Mouse (Mus musculus) cerebellum, adult 18-20 months (tissue): Measurements from ENCODE around the gene Acbd4.

Experiments
- DNase-seq, 2 experiments: peaks; one replicate each; pipeline ENCODE4 v3.0.0; 2021

Acbd4 gene

DNA sequence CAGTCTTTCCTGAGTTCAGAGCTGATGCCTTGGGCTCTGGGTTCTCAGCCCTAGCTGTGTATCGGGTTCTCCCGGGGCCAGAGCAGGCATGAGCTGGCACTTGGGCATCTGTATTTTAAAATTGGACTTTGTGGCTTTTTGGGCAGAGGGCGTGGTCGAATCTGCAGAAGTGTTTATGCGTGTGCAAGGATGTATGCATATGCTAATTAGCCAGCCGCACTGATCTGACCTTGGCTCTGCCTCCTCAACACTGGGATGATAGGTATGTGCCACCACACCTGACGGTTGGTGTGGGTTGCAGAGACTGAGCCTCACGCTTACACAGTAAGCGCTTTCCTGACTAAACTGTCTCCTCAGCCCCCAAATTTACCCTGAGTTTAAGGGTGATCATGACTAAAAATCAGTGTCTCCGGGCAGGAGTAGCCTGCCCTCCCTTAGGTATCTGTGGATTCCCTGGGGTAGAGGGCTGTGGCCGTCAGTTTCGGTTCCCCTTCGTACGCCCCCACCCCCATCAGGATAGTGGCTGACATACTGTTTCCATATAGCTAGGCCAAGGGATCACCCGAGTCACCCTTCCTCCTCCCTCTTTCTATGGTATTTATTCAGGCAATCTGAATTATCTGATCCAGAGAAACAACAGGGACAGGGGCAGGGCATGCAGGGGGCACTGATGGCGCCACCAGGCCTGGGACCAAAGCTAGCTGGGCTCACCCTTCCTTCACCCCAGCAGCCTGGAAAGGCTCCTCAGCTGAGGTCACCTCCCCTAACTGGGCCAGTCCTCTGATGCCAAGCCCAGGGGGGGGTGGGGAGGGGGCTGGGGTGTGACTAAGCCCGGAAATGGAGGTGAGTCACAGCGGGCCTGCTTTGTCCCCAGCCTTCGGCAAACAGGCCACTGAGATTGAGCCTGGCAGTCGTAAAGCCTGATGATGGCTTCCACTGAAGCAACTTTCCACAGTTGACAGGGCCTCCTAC is 7.3 kb upstream of the Acbd4 start:
- no peak for DNase-seq

DNA sequence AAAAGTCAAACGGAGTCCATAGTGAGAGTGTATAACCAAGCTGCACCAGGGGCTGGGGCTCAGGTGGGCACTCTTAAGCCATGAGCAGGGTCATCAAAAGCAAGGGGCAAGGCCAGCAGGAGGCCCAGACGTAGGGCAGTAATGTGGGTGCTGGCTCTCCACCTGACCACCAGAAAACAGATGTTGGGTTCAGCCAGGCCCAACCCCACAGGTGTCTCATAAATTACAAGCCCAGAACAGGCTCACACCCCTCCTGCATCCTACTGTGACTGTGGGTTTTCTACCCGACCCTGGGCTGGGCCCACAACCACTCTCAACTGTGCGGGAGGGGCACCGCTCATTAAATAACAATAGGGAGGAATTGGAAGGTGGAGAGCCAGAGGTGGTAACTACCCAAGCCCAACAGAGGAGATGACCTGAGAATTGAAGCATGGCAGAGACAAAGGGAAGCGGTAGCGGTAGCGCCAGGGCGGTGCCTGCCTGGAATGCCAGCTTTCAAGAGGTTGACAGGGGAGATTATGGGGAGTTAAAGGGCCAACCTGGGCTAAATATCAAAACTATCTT is 6.3 kb upstream of the Acbd4 start:
- no peak for DNase-seq

DNA sequence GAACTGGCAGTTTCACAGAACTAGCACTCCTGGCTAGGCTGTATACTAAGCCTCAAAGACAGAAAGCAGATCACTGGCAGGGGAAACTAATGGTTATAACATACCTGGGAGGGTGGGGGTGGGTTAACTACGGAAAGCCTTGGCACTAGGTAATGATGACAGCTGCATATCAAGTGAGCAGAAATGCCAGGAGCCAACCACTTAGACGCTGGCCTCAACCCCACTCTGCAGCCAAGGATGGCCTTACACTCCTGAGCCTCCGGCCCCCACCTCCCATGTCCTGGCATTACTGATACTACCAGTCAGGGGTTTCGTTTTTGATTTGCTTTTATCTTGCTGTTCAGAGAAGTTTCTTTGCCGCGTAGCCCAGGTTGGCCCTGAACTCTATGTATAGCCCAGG is 5.7 kb upstream of the Acbd4 start:
- no peak for DNase-seq

DNA sequence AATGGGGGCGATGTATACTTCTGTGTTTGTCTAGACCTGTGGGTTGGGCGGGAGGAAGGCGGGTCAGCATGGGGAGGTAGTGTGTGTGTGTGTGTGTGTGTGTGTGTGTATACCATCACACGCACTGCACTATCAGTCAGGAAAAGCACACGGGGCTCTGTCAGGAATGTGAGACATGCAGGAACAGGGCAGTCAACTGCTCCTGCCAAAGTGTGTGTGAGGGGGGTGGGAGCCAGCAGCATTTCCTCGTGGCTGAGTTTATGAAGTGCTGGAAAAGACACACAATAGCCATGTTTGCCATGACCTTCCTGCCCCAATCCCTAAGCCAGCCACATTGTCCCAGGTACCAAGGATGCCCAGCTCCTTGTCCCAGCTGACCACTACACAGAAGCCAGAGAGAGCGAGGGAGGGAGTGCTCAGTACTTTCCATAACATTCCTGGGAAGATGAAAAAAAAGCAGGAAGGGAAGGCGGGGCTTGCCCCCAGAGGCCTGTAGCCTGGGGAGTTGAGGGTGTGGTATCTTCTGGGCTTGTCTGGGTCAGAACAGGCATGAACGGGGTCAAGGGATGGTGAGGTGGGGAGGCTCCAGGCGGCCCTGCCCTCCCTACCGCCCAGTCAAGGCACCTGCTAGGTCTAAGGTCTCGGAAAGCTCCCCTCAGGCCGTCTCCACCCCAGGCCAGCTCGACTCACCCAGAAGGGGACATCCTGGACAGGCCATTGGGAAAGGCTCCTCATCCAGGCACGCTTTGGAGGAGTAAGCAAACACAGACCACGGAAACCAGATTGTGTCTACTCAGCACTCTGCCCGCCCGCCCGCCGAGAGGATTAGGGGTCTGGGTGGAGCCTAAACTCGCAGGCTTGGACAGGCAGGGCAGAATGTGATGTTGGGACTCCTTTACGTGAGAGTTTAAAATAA is 4.2 kb upstream of the Acbd4 start:
- DNase-seq: peak in 1 of 2 experiments; percentile 7

DNA sequence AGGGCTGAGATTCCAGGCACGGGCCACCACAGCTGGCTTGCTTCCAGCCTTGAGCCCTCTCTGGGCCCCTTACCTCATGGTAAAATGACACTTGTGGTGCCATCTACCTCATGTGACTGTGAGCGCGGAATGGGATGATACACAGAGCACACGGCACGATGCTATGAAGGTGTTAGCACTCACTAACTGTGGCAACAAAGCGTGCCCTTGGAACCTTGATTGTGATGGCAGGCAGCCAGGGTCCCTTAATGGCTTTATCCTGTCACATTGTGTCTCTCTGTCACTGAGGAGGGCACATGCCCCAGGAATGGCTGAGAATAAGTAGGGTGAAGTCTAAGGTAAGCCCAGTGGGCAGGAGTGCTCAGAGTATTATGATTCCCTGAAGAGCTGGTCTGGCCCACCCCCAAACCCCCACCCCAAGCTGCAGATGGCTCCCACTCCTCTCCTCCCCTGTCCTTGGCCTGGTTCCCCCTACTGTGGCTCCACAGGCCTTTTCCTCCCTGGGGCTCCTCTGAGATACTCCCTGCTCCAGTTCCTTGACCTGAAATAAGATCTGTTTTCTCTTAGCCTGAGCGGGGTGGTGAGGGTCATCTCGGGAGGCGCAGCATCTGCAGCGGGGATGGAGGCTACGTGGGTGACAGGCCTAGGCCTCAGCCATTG is 2.8 kb upstream of the Acbd4 start:
- peak in 1 of 2 experiments; percentile 41 for DNase-seq

DNA sequence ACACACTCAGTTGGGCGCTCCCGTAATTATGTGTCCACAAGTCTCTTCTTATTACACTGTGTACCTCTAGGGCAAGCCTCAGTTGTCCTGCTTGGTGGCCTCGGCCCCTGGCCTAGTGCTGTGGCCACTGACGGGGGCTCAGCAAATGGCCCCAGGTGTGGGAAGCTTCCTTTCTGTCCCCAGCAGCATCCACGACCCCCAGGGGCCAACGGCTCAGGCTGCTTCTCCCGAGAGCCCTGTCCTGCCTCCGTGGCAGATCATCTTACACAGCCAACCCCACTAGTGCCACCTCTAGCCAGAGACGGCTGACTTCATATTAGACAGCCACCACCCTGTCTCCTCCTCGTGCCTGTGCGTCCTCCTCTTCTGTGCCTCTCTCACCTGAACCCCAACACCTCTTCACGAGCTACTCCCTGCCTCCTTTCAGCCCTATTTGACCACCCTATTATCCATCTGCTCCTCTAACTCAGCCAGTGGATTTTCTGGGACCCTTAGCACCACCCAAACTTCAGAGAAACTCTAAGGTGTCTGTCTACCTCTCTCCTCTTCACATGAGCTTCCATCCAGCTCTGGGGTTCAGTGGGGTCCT is 2.0 kb upstream of the Acbd4 start:
- no peak for DNase-seq

DNA sequence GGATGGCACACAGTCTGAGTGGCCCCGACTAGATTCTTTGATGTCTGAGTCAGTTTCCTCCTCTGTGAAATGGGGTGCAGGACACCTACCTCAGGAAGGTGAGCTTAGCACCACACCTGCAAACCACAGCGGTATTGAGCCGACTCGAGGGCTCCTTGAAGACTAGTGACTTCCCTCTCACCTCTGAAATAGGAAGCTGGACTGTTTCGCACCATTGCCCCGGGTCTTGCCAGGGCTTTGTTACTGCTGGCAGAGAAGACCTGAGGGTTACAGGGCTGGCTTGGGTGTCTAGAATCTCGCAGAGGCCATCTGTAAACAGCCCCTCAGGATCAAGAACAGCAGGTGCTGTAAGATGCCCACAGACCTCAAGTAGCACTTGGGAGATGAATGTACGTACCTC is 1.1 kb upstream of the Acbd4 start:
- no peak for DNase-seq

DNA sequence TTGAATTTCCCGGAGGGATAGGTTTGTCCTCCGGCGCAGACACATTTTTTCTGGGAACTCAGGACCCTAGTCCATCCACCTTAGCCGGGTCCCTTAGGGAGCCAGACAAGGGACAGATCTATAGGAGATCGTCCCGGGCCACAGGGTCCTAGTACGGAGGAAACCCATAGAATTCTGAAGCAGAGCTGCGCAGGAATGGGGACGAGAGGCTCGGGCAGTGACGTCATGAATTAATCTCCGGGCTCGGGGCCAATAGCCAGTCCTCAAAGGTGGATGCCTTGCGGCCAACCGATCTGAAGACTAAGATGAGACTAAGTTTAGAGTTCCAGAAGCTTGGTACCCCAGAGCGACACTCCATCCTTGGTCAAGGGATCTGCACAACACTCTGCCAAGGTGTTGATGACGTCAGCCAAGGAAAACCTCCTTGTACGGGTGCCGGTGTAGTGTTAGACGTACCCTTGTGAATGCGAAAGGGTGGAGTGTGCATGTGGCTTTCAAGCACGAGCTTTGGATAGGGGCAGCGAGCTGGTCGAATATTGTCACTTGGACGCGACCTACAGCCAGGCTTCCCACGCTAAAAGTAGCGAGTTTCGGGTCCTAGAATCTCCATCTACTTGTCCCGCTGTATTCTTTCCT is 502 bp downstream of the Acbd4 start:
- peak; percentile 80 to 85 for DNase-seq

DNA sequence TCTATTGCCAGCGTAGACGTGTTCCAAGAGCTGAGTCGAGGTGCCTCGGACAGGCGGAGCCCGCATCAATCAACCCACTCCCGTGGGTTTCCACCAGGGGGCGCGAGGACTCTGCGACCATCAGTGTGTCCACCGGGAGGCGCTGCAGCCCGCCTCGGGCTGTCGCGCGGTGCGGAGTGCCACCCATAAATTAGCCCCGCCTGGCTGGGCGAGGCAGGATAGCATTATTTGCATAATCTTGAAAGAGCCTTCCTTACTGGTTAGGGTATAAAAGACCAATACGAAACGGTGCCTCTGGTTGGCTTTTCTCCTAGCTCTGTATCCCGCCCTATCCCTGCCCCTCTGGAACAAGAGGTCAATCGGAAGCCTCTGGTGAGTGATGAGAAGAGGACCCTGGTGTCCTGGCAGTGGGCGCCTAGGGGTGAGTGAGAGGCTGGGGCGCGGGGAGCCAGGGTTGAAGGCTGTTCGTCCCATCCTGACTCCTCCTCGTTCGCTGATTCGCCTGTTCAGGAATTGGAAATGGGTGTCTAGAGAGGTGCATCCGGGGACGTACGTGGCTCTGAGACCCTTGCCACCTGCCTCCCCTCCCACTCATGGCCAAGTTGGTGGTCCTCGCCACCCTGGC is 1.4 kb downstream of the Acbd4 start:
- DNase-seq: peak; percentile 95 to 99

DNA sequence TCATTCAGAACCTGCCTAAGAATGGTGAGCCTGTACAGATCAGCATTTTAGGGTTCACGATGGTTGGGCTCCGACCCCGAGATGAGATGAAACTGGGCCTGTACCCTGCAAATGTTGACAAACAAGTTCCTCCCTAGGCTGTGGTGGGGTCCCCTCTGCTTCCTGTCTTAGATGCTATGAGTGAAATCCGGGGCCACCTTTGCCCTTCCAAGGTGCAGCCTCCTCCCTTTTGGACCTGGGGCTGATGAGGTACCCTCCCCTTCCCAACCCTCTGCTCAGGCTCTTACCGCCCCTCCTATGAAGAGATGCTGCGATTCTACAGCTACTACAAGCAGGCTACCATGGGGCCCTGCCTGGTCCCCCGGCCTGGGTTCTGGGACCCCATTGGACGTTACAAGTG is 2.1 kb downstream of the Acbd4 start:
- peak; percentile 13 to 36 for DNase-seq

DNA sequence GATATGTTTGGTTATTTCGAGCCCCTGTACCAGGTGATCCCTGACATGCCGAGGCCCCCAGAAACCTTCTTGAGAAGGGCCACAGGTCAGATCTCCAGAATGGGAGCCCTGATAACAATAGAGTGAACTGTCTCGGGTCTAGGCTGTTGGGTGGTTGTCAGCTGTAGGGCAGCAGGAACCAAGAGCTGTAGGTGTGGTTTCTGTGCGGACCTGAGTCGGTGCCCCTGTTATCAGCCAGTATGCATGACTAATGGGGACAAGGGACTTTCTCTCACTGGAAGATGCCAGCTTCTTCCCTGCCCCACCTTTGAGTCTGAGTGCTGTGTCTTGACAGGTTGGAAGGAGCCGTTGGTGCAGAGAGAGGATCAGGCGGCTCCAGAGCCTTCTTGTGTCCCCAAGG is 3.0 kb downstream of the Acbd4 start:
- DNase-seq: no peak

DNA sequence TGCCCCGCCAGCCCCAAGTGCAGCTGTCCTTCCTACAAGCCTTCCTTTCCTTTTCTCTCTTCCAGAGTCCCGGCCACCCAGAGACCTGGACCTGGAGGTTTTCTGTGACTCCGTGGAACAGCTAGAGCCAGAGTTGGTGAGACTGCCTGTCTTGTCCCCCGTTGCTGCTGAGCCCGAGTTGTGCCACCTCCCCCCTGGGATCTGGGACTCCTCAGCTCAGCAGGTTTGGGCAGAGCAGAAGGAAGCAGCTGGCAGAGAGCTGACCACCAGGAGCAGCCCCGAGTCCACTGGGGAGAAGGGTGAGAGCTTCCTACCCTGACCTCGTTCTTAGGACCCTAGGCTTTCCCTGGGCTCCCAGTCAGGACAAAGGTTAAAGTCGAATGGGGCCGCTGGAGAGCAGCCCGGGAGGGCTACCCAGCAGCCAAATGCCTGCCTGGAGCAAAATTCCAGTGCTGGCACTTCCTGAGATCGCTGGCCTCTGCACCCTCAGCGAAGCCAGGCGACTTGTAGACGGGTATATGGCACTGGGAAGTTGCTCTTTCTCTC is 3.8 kb downstream of the Acbd4 start:
- no peak for DNase-seq

DNA sequence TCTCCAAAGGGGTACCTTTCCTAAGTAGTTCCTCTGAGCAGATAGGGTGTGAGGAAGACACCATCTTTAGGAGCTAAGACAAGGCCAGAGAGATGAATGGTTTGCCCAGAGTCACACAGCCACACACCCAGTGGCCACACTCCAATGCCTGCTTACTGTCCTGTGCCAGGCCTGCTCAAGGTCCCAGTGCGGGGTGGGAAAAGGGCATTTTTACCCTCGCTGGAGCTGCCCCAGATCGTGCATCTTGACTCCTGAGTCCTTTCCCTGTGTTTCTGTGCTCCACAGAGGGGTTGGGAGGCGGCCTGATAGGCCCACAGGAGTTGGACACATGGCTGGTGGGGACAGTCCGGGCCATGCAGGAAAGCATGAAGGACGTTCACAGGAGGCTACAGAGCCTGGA is 4.3 kb downstream of the Acbd4 start:
- DNase-seq: no peak

DNA sequence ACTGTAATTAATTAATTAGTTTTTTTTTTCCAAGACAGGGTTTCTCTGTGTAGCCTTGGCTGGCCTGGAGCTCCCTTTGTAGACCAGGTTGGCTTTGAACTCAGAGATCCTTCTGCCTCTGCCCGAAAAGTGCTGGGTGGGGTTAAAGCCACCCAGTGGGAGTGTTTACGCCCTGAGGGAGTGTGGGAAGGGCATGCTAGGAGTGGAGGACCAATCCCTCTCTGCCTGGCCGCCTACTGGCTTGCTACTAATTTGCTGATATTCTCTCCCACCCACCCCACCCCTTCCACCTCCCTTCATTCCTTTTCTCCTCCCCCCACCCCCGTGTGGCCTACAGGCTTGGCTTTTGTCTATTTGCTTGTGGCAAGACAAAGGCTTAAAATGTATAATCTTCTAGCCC is 4.9 kb downstream of the Acbd4 start:
- DNase-seq: no peak

DNA sequence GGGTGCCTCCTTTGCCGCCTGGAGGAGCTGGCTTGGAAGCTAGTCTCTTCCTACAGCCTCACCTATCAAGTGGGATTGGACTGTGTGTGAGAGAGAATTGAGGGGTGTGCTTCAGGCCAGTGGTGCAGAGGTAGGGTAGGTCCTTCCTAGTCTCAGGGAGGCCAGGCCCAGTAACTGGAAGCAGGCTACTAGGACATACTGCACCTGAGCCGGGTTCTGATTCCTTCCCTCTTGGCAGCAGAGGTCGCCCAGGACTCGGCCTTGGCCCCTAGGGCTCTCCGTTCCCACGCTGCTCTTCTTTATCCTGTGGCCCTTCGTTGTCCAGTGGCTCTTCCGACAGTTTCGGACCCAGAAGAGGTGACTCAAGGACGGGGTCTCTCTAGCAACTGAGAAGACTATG is 9.8 kb downstream of the Acbd4 start:
- DNase-seq: no peak

DNA sequence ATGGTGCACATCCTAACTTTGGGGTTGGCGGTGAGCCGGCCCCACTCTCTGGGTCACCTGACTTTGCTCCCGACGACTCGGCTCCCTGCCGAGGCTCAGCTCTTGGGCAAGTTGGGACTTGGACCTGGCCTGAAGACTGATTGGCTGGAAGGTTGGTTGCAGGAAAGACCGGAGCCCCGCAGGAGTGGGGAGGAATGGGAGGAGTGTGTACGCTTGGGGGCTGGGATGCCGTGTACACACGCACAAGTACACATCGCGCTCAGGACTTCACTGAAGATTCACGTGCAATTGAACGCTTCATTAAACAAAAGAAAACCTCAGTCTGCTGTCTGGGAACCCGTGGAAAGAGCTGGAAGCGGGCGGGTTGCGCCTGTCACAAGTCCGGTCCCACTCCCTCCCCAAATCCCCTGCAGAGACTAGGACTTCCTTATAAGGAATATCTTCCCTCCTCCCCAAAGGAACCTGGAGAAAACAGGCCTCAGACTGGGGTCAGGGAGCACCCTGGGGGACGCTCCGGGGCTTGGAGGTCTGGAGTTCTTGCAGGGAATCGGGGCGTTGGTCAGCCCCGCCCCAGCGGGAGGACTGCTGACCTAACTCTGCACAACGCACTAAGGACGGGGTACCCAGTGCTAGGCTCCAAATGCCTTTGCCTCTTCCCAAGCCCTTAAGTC is 10.5 kb downstream of the Acbd4 start:
- DNase-seq: peak; percentile 48 to 54

DNA sequence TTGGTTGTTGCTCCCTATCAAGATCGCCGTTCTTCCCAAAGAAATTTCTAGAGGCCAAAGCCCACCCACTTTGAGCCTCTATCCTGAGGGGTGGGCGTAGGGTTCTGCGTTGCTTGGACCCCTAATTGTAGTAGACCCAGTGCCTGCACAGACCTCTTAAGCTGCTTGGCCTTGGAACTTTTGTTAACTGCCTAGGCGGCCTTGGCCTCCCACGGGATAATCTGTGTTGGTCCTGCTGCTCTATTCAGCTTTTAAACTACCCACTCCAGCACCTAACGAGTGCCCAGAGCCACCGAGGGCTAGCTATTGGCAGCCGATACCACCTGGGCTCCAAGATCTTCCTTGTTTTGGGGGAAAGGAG is 11.1 kb downstream of the Acbd4 start:
- DNase-seq: no peak

DNA sequence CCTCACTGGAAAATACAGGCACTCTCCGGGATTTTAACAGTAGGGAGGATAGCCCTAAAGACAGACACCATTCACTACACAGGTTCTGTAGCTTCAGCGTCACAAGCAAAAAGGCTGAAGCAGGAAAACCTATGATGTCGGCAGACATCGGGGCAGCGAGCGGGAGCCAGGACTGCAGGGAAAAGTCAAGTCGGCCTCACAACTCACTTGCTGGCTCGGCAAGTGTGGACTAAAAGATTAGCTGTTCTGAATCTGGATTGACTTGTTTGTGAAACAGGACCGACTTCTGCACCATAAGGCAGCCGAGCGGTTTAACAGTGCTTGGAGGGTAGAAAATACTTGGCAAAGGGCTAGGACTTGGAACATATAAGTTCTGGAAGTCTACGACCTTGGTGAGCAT is 11.5 kb downstream of the Acbd4 start:
- no peak for DNase-seq

DNA sequence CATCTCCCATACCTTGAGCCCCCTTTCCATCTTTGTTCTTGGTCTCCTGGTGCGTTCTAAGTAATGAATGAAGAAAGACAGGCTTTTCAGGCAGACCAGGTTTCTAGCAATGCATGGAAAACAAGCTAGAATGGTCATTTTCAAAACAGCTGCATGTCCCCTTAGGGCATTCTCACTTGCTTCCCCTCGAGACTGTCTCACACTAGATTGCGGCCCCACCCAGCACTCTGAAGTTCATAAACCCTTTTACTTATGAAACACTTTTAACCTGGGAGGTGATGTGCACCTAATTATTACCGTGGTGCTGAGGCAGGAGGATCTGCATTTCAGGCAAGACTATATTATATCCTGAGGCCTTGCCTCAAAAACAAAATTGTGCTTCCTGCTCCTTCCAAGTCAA is 12.3 kb downstream of the Acbd4 start:
- no peak for DNase-seq

DNA sequence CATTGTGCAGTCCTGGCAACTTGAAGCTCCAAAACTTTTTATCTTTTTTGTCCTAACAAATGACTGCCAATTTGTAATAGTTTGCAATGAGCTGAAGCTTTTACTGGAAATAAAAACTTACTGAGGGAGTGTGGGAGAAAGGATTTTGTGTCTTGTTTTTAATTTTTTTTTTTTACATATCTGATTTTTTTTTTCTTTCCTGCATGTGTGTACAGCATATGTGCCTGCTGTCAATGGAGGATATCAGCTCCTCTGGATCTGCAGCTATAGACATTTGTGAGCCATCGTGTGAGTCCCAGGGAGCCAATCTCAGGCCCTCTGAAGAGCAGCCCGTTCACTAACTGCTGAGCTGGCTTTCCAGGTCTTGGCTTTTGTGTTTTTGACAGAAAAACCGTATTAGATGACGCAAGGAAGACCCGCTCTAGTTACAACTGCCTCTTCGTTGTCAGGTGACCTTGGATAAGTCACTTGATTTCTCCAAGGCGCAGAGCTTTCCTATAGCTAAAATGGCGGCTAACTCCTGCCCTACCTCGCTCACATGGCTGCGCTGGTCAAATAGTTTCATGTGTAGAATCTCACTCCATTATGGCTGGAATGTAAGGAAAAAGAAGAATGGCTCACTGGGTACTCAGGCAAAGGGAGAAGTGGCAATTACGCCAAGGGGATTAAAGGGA is 12.9 kb downstream of the Acbd4 start:
- DNase-seq: peak in 1 of 2 experiments; percentile 37
